13 mouse cellular contexts compared by ENCODE assay signal in the genomic region with DNA sequence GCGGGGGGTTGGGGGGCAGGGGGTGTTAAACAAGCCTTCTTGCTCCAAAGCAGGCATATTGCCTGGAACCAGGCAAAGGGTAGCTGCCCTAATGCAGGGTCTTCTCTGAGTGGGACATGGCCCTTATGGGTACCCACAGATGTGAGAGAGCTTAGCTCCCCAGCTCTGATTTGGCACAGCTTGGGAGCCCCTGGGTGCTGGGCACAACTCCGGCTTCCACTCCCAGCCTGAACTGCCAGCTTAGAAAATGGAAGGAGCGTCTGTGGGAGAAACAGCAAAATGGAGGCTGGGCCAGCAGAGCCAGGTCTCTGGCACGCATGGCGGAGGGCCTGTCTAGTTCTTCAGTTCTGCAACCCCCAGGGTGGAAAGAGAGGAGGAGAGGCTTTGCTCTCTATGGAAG. TPM values are rescaled to one million over a fixed set of nuclear protein-coding genes. Genes with fewer than 3 reads are reported as not detected.
A peak's percentile ranks its signal among the peaks of the same experiment; 100 is the strongest.
DNase-seq lines count a peak whose midpoint lies in the region; ATAC-seq and TF ChIP-seq lines count a peak whose summit lies in the region.
"Had no signal": no experiment of that assay in that cellular context is flagged by ENCODE, and none has a peak within 500 bp of the region (broad histone marks: within the 10 kb centered on the region; RNA-seq: fewer than 3 reads in every experiment).

No protein-coding gene starts in this region.

- H3K27ac ChIP-seq in layer of hippocampus, adult 2 months, result peak overlapping the region; percentile 77
- no peak overlapping the region; the same call in 1 of the 2 replicates for H3K27ac ChIP-seq in forebrain, embryonic 13.5 days
- H3K27ac ChIP-seq in midbrain, embryonic 14.5 days (replicated peaks; ENCODE audit: low read depth, low read length), result peak overlapping the region; percentile 73
- H3K27ac ChIP-seq: liver, embryonic 15.5 days had no signal

- 81% methylated on average over 5 of the region's 5 CpGs for WGBS in forebrain, embryonic 13.5 days
- WGBS in midbrain, embryonic 14.5 days, result 73% methylated on average over 5 of the region's 5 CpGs

- peak overlapping the region; percentile 69 for H3K4me3 ChIP-seq in layer of hippocampus, adult 2 months
- peak overlapping the region; percentile 65 for H3K4me3 ChIP-seq in forebrain, embryonic 13.5 days
- peak overlapping the region; percentile 59 for H3K4me3 ChIP-seq in midbrain, embryonic 14.5 days (replicated peaks; ENCODE audit: low read depth, low read length)
- H3K4me3 ChIP-seq: liver, embryonic 15.5 days had no signal

- no peaks in the 10 kb centered on the region for H3K27me3 ChIP-seq in forebrain, embryonic 13.5 days
- H3K27me3 ChIP-seq in midbrain, embryonic 14.5 days (ENCODE audit: control insufficient read depth, insufficient read depth, low read length), result no peaks in the 10 kb centered on the region

- TF ChIP-seq CTCF in layer of hippocampus, adult 2 months (conservative IDR thresholded peaks at IDR 0.05), result no peak

- H3K4me1 ChIP-seq in forebrain, embryonic 13.5 days, result no peaks in the 10 kb centered on the region
- H3K4me1 ChIP-seq in midbrain, embryonic 14.5 days (ENCODE audit: control insufficient read depth, insufficient read depth, low read length), result no peaks in the 10 kb centered on the region
- H3K4me1 ChIP-seq: liver, embryonic 15.5 days had no signal

- H3K4me2 ChIP-seq in forebrain, embryonic 13.5 days, result peak overlapping the region; percentile 68
- peak overlapping the region; percentile 55 for H3K4me2 ChIP-seq in midbrain, embryonic 14.5 days (ENCODE audit: low read length)
- H3K4me2 ChIP-seq: liver, embryonic 15.5 days had no signal

- peak overlapping the region; percentile 74 for H3K9ac ChIP-seq in forebrain, embryonic 13.5 days
- H3K9ac ChIP-seq in midbrain, embryonic 14.5 days (replicated peaks; ENCODE audit: low read length), result peak overlapping the region; percentile 72
- H3K9ac ChIP-seq: liver, embryonic 15.5 days had no signal

- intact Hi-C loops in heart, postnatal 14 days (cut with DNase I), result no loop called here

- H3K36me3 ChIP-seq in forebrain, embryonic 13.5 days (ENCODE audit: poor library complexity, severe bottlenecking), result no peaks in the 10 kb centered on the region
- peaks cover 4% of the 10 kb centered on the region; the same call in 1 of the 2 replicates for H3K36me3 ChIP-seq in midbrain, embryonic 14.5 days (ENCODE audit: control insufficient read depth, insufficient read depth, low read length)
- H3K36me3 ChIP-seq: liver, embryonic 15.5 days had no signal

- ATAC-seq in forebrain, embryonic 13.5 days, result no peak
- no peak for ATAC-seq in midbrain, embryonic 14.5 days (ENCODE audit: low FRiP score, low TSS enrichment)
- ATAC-seq: CD4-positive, CD25-positive, alpha-beta regulatory T cell, adult 4 months had no signal

- H3K9me3 ChIP-seq in forebrain, embryonic 13.5 days (replicated peaks), result no peaks in the 10 kb centered on the region
- H3K9me3 ChIP-seq in midbrain, embryonic 14.5 days (ENCODE audit: control insufficient read depth, low read length), result no peaks in the 10 kb centered on the region
- H3K9me3 ChIP-seq: liver, embryonic 15.5 days had no signal

- peak in 1 of 2 experiments; percentile 33 for DNase-seq in layer of hippocampus, adult 2 months (ENCODE audit: low spot score in 2 of 2)
- DNase-seq in layer of hippocampus, adult 8-10 months (ENCODE audit: low spot score in 2 of 2), result no peak
- DNase-seq in cerebellum, postnatal 25 days, result peak; percentile 42 to 45
- DNase-seq in midbrain, embryonic 14.5 days, result peak; percentile 5
- DNase-seq in gastrocnemius, postnatal 4 days (ENCODE audit: low spot score in 2 of 2), result no peak
- DNase-seq in heart, postnatal 14 days, result no peak
- DNase-seq in MN1 (ENCODE audit: low spot score), result no peak
- DNase-seq: embryo, embryonic 11 days; kidney, adult 9 months had no signal

RNA-seq across cellular contexts. Expression of a gene that starts 1.8 kb away (rescaled TPM):
- total RNA-seq in layer of hippocampus, adult 2 months (2021), result 100 to 1,000 TPM; 156 to 163 TPM
- total RNA-seq in layer of hippocampus, adult 8-10 months (2022), result 100 to 1,000 TPM; 131 to 148 (median 136) TPM
- 10.4 and 14.2 TPM in 2 replicates for polyA plus RNA-seq in forebrain, embryonic 13.5 days (2015; fragmentation: Nextera tagmentation; extraction: Ambion mirVana)
- 13.0 and 14.8 TPM in 2 replicates for polyA plus RNA-seq in midbrain, embryonic 14.5 days (2014; fragmentation: Nextera tagmentation; extraction: Ambion mirVana)
- 1 to 10 TPM; 4.8 to 7.7 TPM for total RNA-seq in gastrocnemius, postnatal 4 days (2021)
- total RNA-seq in heart, postnatal 14 days (2021), result 1 to 10 TPM; 3.1 to 4.8 TPM

RNA-seq across cellular contexts. Expression of a gene that starts 39.6 kb away (rescaled TPM):
- 10 to 100 TPM; 10.1 to 18.6 TPM for total RNA-seq in layer of hippocampus, adult 2 months (2021)
- 10 to 100 TPM; 10.5 to 17.9 (median 15.4) TPM for total RNA-seq in layer of hippocampus, adult 8-10 months (2022)
- 10.7 and 11.5 TPM in 2 replicates for polyA plus RNA-seq in forebrain, embryonic 13.5 days (2015; fragmentation: Nextera tagmentation; extraction: Ambion mirVana)
- polyA plus RNA-seq in midbrain, embryonic 14.5 days (2014; fragmentation: Nextera tagmentation; extraction: Ambion mirVana), result 31.0 and 31.1 TPM in 2 replicates
- total RNA-seq in gastrocnemius, postnatal 4 days (2021), result 1 to 10 TPM; 1.6 to 1.8 TPM
- under 1 TPM; 0.46 to 0.81 TPM for total RNA-seq in heart, postnatal 14 days (2021)
- total RNA-seq: hematopoietic stem cell, adult 5-6 weeks had no signal
- polyA plus RNA-seq: CD4-positive, CD25-positive, alpha-beta regulatory T cell, adult 4 months had no signal

Comparison
In these comparisons a context has a peak if more than half of its experiments do, and no peak if none do; other contexts are left out.
1. DNase-seq: peak in cerebellum, postnatal 25 days (2 of 2) and midbrain, embryonic 14.5 days (single experiment); none in layer of hippocampus, adult 8-10 months (0 of 2), gastrocnemius, postnatal 4 days (0 of 2), heart, postnatal 14 days (0 of 2) and MN1 (single experiment).
2. RNA of a gene that starts 1.8 kb away (total RNA-seq): 156 to 163 TPM in layer of hippocampus, adult 2 months and 131 to 148 TPM in layer of hippocampus, adult 8-10 months; 4.8 to 7.7 TPM in gastrocnemius, postnatal 4 days and 3.1 to 4.8 TPM in heart, postnatal 14 days; every median in the first group is over 10 times any median in the second.
3. Peak in every context shown above with its lines, with median percentiles within 50 percentile points of each other: H3K4me3 ChIP-seq.